Mouse (Mus musculus) urinary bladder, postnatal 25 days (tissue): ENCODE data around the gene Phka1.
"Not testable (repeated sequence)": the region's sequence is repeated elsewhere in the genome, so short reads cannot be mapped to it uniquely, and the experiment has no call there.

Experiments
- DNase-seq: peaks from one replicate; pipeline ENCODE4 v3.0.0; 2022; ENCODE audit warnings: low spot score

Phka1 gene

GRCm38 (mm10) chrX:102643823-102644572 is at the start of gene Phka1:
Phka1 (minus strand) TSS chrX:102644246.
- peak; percentile 71 for DNase-seq

GRCm38 (mm10) chrX:102689252-102689651 is 45.2 kb upstream of the Phka1 start:
- DNase-seq = peak; percentile 14

- DNase-seq = not testable (repeated sequence)
These were observed 42.8 kb upstream of the Phka1 start, which contains the start of gene Gm3880 for GRCm38 (mm10) chrX:102686872-102687271. Gm3880 (minus strand) TSS chrX:102686972.

- not testable (repeated sequence) for DNase-seq
These were observed 40.7 kb upstream of the Phka1 start for GRCm38 (mm10) chrX:102684706-102685105.

- no peak for DNase-seq
These were observed 22.6 kb upstream of the Phka1 start for GRCm38 (mm10) chrX:102666641-102667040.

- no peak for DNase-seq
These were observed 16.7 kb upstream of the Phka1 start for GRCm38 (mm10) chrX:102660712-102661111.

GRCm38 (mm10) chrX:102645691-102646090 is 1.6 kb upstream of the Phka1 start:
- DNase-seq = no peak

GRCm38 (mm10) chrX:102645146-102645545 is 1.1 kb upstream of the Phka1 start:
- DNase-seq = no peak

GRCm38 (mm10) chrX:102644573-102644951 is 516 bp upstream of the Phka1 start:
- no peak for DNase-seq

GRCm38 (mm10) chrX:102601269-102601668 is 42.8 kb downstream of the Phka1 start:
- DNase-seq = no peak

- DNase-seq = no peak
These were observed 55.5 kb downstream of the Phka1 start for GRCm38 (mm10) chrX:102588560-102588959.

GRCm38 (mm10) chrX:102571186-102571585 is 72.9 kb downstream of the Phka1 start:
- DNase-seq = no peak

GRCm38 (mm10) chrX:102556906-102557305 is 87.1 kb downstream of the Phka1 start:
- no peak for DNase-seq

- no peak for DNase-seq
These were observed 134.8 kb downstream of the Phka1 start for GRCm38 (mm10) chrX:102509205-102509604.

- DNase-seq = peak; percentile 29
These were observed 139.2 kb downstream of the Phka1 start, which contains the start of gene Hdac8 for GRCm38 (mm10) chrX:102504644-102505481. Hdac8 (minus strand) TSS chrX:102505359.

- DNase-seq = no peak
These were observed 139.9 kb downstream of the Phka1 start for GRCm38 (mm10) chrX:102504179-102504578.

GRCm38 (mm10) chrX:102493992-102494730 is 149.9 kb downstream of the Phka1 start:
- no peak for DNase-seq

GRCm38 (mm10) chrX:102485575-102485974 is 158.5 kb downstream of the Phka1 start:
- DNase-seq = no peak

GRCm38 (mm10) chrX:102479665-102480064 is 164.4 kb downstream of the Phka1 start:
- DNase-seq = no peak

GRCm38 (mm10) chrX:102478965-102479364 is 165.1 kb downstream of the Phka1 start:
- DNase-seq = no peak

GRCm38 (mm10) chrX:102478481-102478880 is 165.6 kb downstream of the Phka1 start:
- DNase-seq = no peak

- peak; percentile 55 for DNase-seq
These were observed 167.3 kb downstream of the Phka1 start for GRCm38 (mm10) chrX:102476784-102477183.
